13 mouse cellular contexts compared by ENCODE assay signal in genomic region chr17:81843793-81844192, GRCm38 (mm10).
"Had no signal": no experiment of that assay in that cellular context is flagged by ENCODE, and none has a peak within 500 bp of the region (broad histone marks: within the 10 kb centered on the region; RNA-seq: fewer than 3 reads in every experiment).

No protein-coding gene starts in this region.

- H3K4me1 ChIP-seq: limb, embryonic 13.5 days; midbrain, embryonic 12.5 days; neural tube, embryonic 13.5 days; stomach, embryonic 15.5 days had no signal

- H3K4me2 ChIP-seq: limb, embryonic 13.5 days; midbrain, embryonic 12.5 days; neural tube, embryonic 13.5 days; stomach, embryonic 15.5 days had no signal

- H3K27ac ChIP-seq: limb, embryonic 13.5 days; liver, embryonic 14.5 days; midbrain, embryonic 12.5 days; neural tube, embryonic 13.5 days; stomach, embryonic 15.5 days had no signal

- DNase-seq: kidney, postnatal 25 days; layer of hippocampus, postnatal 36 days; lung, adult 18-20 months; retina, postnatal 1 day; right cerebral cortex, postnatal 4 days; spleen, adult 18-20 months; thymus, postnatal 36 days had no signal

- ATAC-seq: midbrain, embryonic 16.5 days had no signal

- H3K9ac ChIP-seq: limb, embryonic 13.5 days; liver, embryonic 14.5 days; midbrain, embryonic 12.5 days; neural tube, embryonic 13.5 days; stomach, embryonic 15.5 days had no signal

- H3K27me3 ChIP-seq: limb, embryonic 13.5 days; midbrain, embryonic 12.5 days; neural tube, embryonic 13.5 days; stomach, embryonic 15.5 days had no signal

- H3K4me3 ChIP-seq: limb, embryonic 13.5 days; midbrain, embryonic 12.5 days; neural tube, embryonic 13.5 days; stomach, embryonic 15.5 days had no signal

- H3K9me3 ChIP-seq: limb, embryonic 13.5 days; midbrain, embryonic 12.5 days; neural tube, embryonic 13.5 days; stomach, embryonic 15.5 days had no signal

- H3K36me3 ChIP-seq: limb, embryonic 13.5 days; midbrain, embryonic 12.5 days; neural tube, embryonic 13.5 days; stomach, embryonic 15.5 days had no signal
